Comparison of ENCODE assay signal across 7 mouse cellular contexts in genomic region chr13:83727051-83727765, GRCm38 (mm10).
A peak's percentile ranks its signal among the peaks of the same experiment; 100 is the strongest.
DNase-seq lines count a peak whose midpoint lies in the region; ATAC-seq and TF ChIP-seq lines count a peak whose summit lies in the region.

No protein-coding gene starts in this region.

- peaks cover 61% of the 10 kb centered on the region for H3K27me3 ChIP-seq in stomach, embryonic 14.5 days (ENCODE audit: control insufficient read depth, insufficient read depth, low read length)
- H3K27me3 ChIP-seq in stomach, postnatal 0 days (ENCODE audit: control insufficient read depth, insufficient read depth, low read length): peaks cover 33% of the 10 kb centered on the region
- peaks cover 97% of the 10 kb centered on the region for H3K27me3 ChIP-seq in intestine, postnatal 0 days (replicated peaks; ENCODE audit: control insufficient read depth, insufficient read depth, low read length)
- H3K27me3 ChIP-seq in neural tube, embryonic 13.5 days: no peaks in the 10 kb centered on the region

- H3K9ac ChIP-seq in stomach, embryonic 14.5 days (replicated peaks; ENCODE audit: low read depth, low read length): no peak overlapping the region
- H3K9ac ChIP-seq in stomach, postnatal 0 days (ENCODE audit: low read length): no peak overlapping the region
- no peak overlapping the region for H3K9ac ChIP-seq in intestine, postnatal 0 days (ENCODE audit: low read depth, low read length)
- peak overlapping the region; percentile 100 for H3K9ac ChIP-seq in neural tube, embryonic 13.5 days

- H3K4me3 ChIP-seq in stomach, embryonic 14.5 days (ENCODE audit: low read depth, low read length): peak overlapping the region; percentile 1; the same call in 1 of the 2 replicates
- no peak overlapping the region for H3K4me3 ChIP-seq in stomach, postnatal 0 days (ENCODE audit: low read depth, low read length)
- 0 out of 2 replicates have a peak overlapping the region, but pooled peaks have one; percentile 12 for H3K4me3 ChIP-seq in intestine, postnatal 0 days (ENCODE audit: low read depth, low read length)
- peak overlapping the region; percentile 84 for H3K4me3 ChIP-seq in neural tube, embryonic 13.5 days

- no peaks in the 10 kb centered on the region for H3K4me1 ChIP-seq in stomach, embryonic 14.5 days (ENCODE audit: control insufficient read depth, insufficient read depth, low read length)
- H3K4me1 ChIP-seq in stomach, postnatal 0 days (replicated peaks; ENCODE audit: control insufficient read depth, insufficient read depth): no peaks in the 10 kb centered on the region
- H3K4me1 ChIP-seq in intestine, postnatal 0 days (replicated peaks; ENCODE audit: control insufficient read depth, insufficient read depth, low read length): no peaks in the 10 kb centered on the region
- no peaks in the 10 kb centered on the region for H3K4me1 ChIP-seq in neural tube, embryonic 13.5 days (replicated peaks)

- no peak for TF ChIP-seq EP300 in stomach, postnatal 0 days (optimal IDR thresholded peaks at IDR 0.05)

- no peaks in the 10 kb centered on the region for H3K36me3 ChIP-seq in stomach, embryonic 14.5 days (ENCODE audit: control insufficient read depth, insufficient read depth, low read length)
- no peaks in the 10 kb centered on the region for H3K36me3 ChIP-seq in stomach, postnatal 0 days (ENCODE audit: control insufficient read depth, insufficient read depth, low read length)
- H3K36me3 ChIP-seq in intestine, postnatal 0 days (ENCODE audit: control insufficient read depth, insufficient read depth): no peaks in the 10 kb centered on the region
- H3K36me3 ChIP-seq in neural tube, embryonic 13.5 days: no peaks in the 10 kb centered on the region

- no peak for ATAC-seq in stomach, embryonic 14.5 days (ENCODE audit: insufficient number of reproducible peaks, insufficient read depth, low FRiP score, low read depth)
- ATAC-seq in stomach, postnatal 0 days (ENCODE audit: low FRiP score, low TSS enrichment): no peak
- ATAC-seq in intestine, postnatal 0 days: no peak
- ATAC-seq in neural tube, embryonic 13.5 days (ENCODE audit: low read depth): peak; percentile 54
- no peak for ATAC-seq in monocyte, adult 5-6 weeks (replicated peaks; ENCODE audit: insufficient number of reproducible peaks, low FRiP score, low TSS enrichment, poor library complexity, severe bottlenecking)

- no peak for DNase-seq in stomach, postnatal 0 days (ENCODE audit: low spot score)
- peak; percentile 61 for DNase-seq in embryo, embryonic 9.5 days (ENCODE audit: extremely low spot score)
- DNase-seq in spleen, adult 12 weeks (ENCODE audit: low spot score): no peak

- H3K27ac ChIP-seq in stomach, embryonic 14.5 days (ENCODE audit: low read length): no peak overlapping the region
- H3K27ac ChIP-seq in stomach, postnatal 0 days (replicated peaks): no peak overlapping the region
- no peak overlapping the region for H3K27ac ChIP-seq in intestine, postnatal 0 days (ENCODE audit: low read depth, low read length)
- peak overlapping the region; percentile 100 for H3K27ac ChIP-seq in neural tube, embryonic 13.5 days (replicated peaks)

- WGBS in stomach, embryonic 14.5 days: 1% methylated on average over 37 of the region's 38 CpGs
- WGBS in stomach, postnatal 0 days: 3% methylated on average over 31 of the region's 38 CpGs
- 3% methylated on average over 32 of the region's 38 CpGs for WGBS in intestine, postnatal 0 days
- under 1% methylated on average over 38 of the region's 38 CpGs for WGBS in neural tube, embryonic 13.5 days

- TF ChIP-seq CTCF in stomach, postnatal 0 days (IDR thresholded peaks at IDR 0.05; ENCODE audit: low read depth): no peak
- no peak for TF ChIP-seq CTCF in intestine, postnatal 0 days (IDR thresholded peaks at IDR 0.05; ENCODE audit: low read depth)

- H3K9me3 ChIP-seq in stomach, embryonic 14.5 days (ENCODE audit: control insufficient read depth, low read depth, low read length): no peaks in the 10 kb centered on the region
- no peaks in the 10 kb centered on the region for H3K9me3 ChIP-seq in stomach, postnatal 0 days (ENCODE audit: control insufficient read depth, low read length)
- no peaks in the 10 kb centered on the region for H3K9me3 ChIP-seq in intestine, postnatal 0 days (ENCODE audit: control insufficient read depth)
- no peaks in the 10 kb centered on the region for H3K9me3 ChIP-seq in neural tube, embryonic 13.5 days

- H3K4me2 ChIP-seq in stomach, embryonic 14.5 days (replicated peaks; ENCODE audit: low read depth, low read length): no peak overlapping the region
- H3K4me2 ChIP-seq in stomach, postnatal 0 days (replicated peaks; ENCODE audit: low read depth): no peak overlapping the region
- H3K4me2 ChIP-seq in intestine, postnatal 0 days (replicated peaks; ENCODE audit: low read depth): 0 out of 2 replicates have a peak overlapping the region, but pooled peaks have one; percentile 6
- peak overlapping the region; percentile 69 for H3K4me2 ChIP-seq in neural tube, embryonic 13.5 days

Comparison
In these comparisons a context has a peak if more than half of its experiments do, and no peak if none do; other contexts are left out.
1. H3K4me2 ChIP-seq: peak in intestine, postnatal 0 days (single experiment) and neural tube, embryonic 13.5 days (single experiment); none in stomach, embryonic 14.5 days (single experiment) and stomach, postnatal 0 days (single experiment).